Mouse (Mus musculus) thymus, adult 2 months (tissue): ENCODE data around the gene Kif11. TPM values are rescaled to one million over a fixed set of nuclear protein-coding genes. Genes with fewer than 3 reads are reported as not detected.

Experiments
- DNase-seq: peaks from one replicate; pipeline ENCODE4 v3.0.0; 2021
- H3K27ac ChIP-seq: fragments of 200-500 bp; 2 replicates; pipeline ENCODE4 v1.5.1; 2012; ENCODE audit warnings: low read length, control low read depth; ENCODE audit not compliant: control insufficient read depth, insufficient read depth
- H3K27me3 ChIP-seq: fragments of 200-500 bp; 2 replicates; pipeline ENCODE4 v1.6.1; 2012; ENCODE audit warnings: mild to moderate bottlenecking, low read length, moderate library complexity, mixed read lengths; ENCODE audit not compliant: control insufficient read depth, insufficient read depth
- H3K36me3 ChIP-seq: fragments of 200-500 bp; 2 replicates; pipeline ENCODE4 v1.6.1; 2012; ENCODE audit warnings: mild to moderate bottlenecking, low read length, moderate library complexity; ENCODE audit not compliant: control insufficient read depth, insufficient read depth
- H3K4me1 ChIP-seq: fragments of 200-500 bp; replicated peaks from 2 replicates; pipeline ENCODE4 v1.6.1; 2012; ENCODE audit warnings: low read length; ENCODE audit not compliant: control insufficient read depth, insufficient read depth
- H3K4me3 ChIP-seq: fragments of 200-500 bp; 2 replicates; pipeline ENCODE4 v1.5.1; 2012; ENCODE audit warnings: mild to moderate bottlenecking, low read length, control low read depth, moderate library complexity; ENCODE audit not compliant: control insufficient read depth, insufficient read depth
- CTCF ChIP-seq: fragments of 200-500 bp; IDR thresholded peaks from 2 replicates; pipeline ENCODE4 v1.5.1; 2012; ENCODE audit warnings: mild to moderate bottlenecking, control low read depth, low read length, moderate library complexity, borderline replicate concordance; ENCODE audit not compliant: control insufficient read depth, poor library complexity, insufficient read depth; ENCODE audit errors: extremely low read depth
- POLR2A ChIP-seq: fragments of 200-500 bp; IDR thresholded peaks from 2 replicates; pipeline ENCODE4 v1.6.1; 2012; ENCODE audit warnings: mild to moderate bottlenecking, low read length, control low read depth, moderate library complexity; ENCODE audit not compliant: control insufficient read depth, poor library complexity, insufficient read depth; ENCODE audit errors: extremely low read depth
- WGBS: fragments of 180-500 bp; shearing (Covaris S2); methylation state at CpG from one replicate; pipeline ENCODE4 v1.1.7; 2018; 5-methylcytosine and 5-hydroxymethylcytosine counted together
- polyA plus RNA-seq: library from polyadenylated mRNA; depleted of rRNA; stranded (reverse); fragments of >200 nt; gene quantifications from 2 replicates; pipeline ENCODE4 v1.2.3, GENCODE M21; 2012; rRNA removed

The Kif11 gene
- polyA plus RNA-seq = 22.5 and 29.0 TPM in 2 replicates

GRCm38 (mm10) chr19:37375755-37376615, at the start of gene Kif11:
TSS of gene Kif11 (plus strand) at chr19:37376403.
- DNase-seq = peak; percentile 95
- Histone ChIP-seq H3K4me3 (peak within 1 kb of the TSS; percentile 76), H3K27ac (peak within 1 kb of the TSS; percentile 97), H3K4me1 (0 out of 2 replicates have a peak, but pooled peaks cover 5% of the 10 kb centered on the region), H3K36me3 (no peaks in the 10 kb centered on the region), H3K27me3 (no peaks in the 10 kb centered on the region)
- peak; percentile 93 for TF ChIP-seq POLR2A
- TF ChIP-seq CTCF = peak; percentile 61; the same call in 1 of the 2 replicates
- WGBS = under 1% methylated on average over 73 of the region's 73 CpGs

- no peaks in the 10 kb centered on the region; the same call in 1 of the 2 replicates for H3K27me3 ChIP-seq
- H3K27ac ChIP-seq = no peak overlapping the region
- H3K36me3 ChIP-seq = peaks cover 15% of the 10 kb centered on the region
- no peak for DNase-seq
- no peak overlapping the region for H3K4me3 ChIP-seq
- TF ChIP-seq CTCF (no peak), POLR2A (no peak)
- no peaks in the 10 kb centered on the region for H3K4me1 ChIP-seq
- WGBS = 96% methylated on average over 5 of the region's 5 CpGs
Measured at GRCm38 (mm10) chr19:37327216-37327615, 49.0 kb upstream of the Kif11 start.

DNA sequence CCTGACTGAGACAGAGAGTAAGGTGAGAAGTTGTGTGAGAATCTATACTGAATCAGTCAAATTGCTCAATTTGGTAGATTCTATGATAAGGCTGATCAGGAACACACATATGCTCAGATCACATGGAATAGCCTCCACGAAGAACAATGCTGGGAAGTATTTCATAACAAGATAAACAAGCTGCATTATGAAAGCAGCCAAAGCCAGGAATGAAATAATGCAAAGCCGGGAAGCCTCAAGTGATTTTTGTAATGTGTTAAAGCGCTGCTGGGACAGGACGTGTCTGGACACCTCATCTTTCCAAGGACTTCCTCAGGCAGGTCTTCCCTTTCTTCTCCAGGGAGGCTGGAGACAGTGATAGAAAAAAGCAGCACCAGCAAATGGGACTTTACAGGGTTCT, 43.5 kb upstream of the Kif11 start:
- WGBS = 94% methylated on average over 4 of the region's 4 CpGs
- Histone ChIP-seq H3K4me3 (no peak overlapping the region), H3K27me3 (no peaks in the 10 kb centered on the region), H3K36me3 (peaks cover 11% of the 10 kb centered on the region; the same call in 1 of the 2 replicates), H3K27ac (no peak overlapping the region), H3K4me1 (no peaks in the 10 kb centered on the region)
- no peak for DNase-seq
- TF ChIP-seq CTCF = no peak
- no peak for TF ChIP-seq POLR2A

- Histone ChIP-seq H3K36me3 (peaks cover 10% of the 10 kb centered on the region; the same call in 1 of the 2 replicates), H3K27ac (no peak overlapping the region), H3K4me3 (no peak overlapping the region), H3K27me3 (no peaks in the 10 kb centered on the region), H3K4me1 (no peaks in the 10 kb centered on the region)
- TF ChIP-seq CTCF (no peak), POLR2A (no peak)
- 77% methylated on average over 5 of the region's 5 CpGs for WGBS
- DNase-seq = no peak
Measured at GRCm38 (mm10) chr19:37333357-37333756, 42.8 kb upstream of the Kif11 start.

DNA sequence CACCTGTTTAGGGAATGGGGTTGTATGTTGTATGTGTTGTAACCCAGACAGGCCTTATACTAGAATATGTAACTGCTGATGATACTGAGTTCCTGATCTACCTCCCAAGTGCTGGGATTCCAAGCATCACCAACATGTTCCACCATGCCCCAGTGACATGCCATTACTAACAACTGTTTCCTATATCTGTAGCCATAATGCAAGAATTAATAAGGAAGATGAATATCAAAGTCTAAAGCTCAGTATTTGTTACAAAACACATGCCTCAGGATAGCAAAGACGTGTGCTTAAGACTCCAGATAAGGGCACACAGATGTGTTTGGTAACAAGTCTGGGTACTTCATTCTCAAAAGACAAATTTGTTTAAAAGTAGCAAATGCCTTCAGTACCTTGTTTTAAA, 40.8 kb upstream of the Kif11 start:
- no peak for TF ChIP-seq CTCF
- TF ChIP-seq POLR2A = no peak
- Histone ChIP-seq H3K4me1 (0 out of 2 replicates have a peak, but pooled peaks cover 2% of the 10 kb centered on the region), H3K27me3 (no peaks in the 10 kb centered on the region), H3K36me3 (no peaks in the 10 kb centered on the region), H3K4me3 (no peak overlapping the region), H3K27ac (no peak overlapping the region)
- 87% methylated on average over 1 of the region's 1 CpGs for WGBS
- DNase-seq = no peak

GRCm38 (mm10) chr19:37337752-37338151, 38.5 kb upstream of the Kif11 start, which contains the start of gene Ide:
TSS of gene Ide (minus strand) at chr19:37337852.
- TF ChIP-seq POLR2A = no peak
- no peak for TF ChIP-seq CTCF
- Histone ChIP-seq H3K4me1 (0 out of 2 replicates have a peak, but pooled peaks cover 2% of the 10 kb centered on the region), H3K4me3 (no peak within 1 kb of the TSS), H3K27me3 (no peaks in the 10 kb centered on the region), H3K36me3 (no peaks in the 10 kb centered on the region), H3K27ac (no peak within 1 kb of the TSS)
- WGBS = 93% methylated on average over 4 of the region's 4 CpGs
- DNase-seq = no peak
